Mouse (Mus musculus): ENCODE data around the gene Wdr24.
"Not testable (repeated sequence)": the region's sequence is repeated elsewhere in the genome, so short reads cannot be mapped to it uniquely, and the experiment has no call there.

The Wdr24 gene

GRCm38 (mm10) chr17:25860229-25860628 is 36.8 kb downstream of the Wdr24 start:
- DNase-seq (ENCODE audit: low spot score in 2 of 2), result no peak

GRCm38 (mm10) chr17:25860832-25861703 is 37.6 kb downstream of the Wdr24 start, which contains the start of gene Wdr90:
TSS of gene Wdr90 (minus strand) at chr17:25861501.
- peak; percentile 84 to 89 for DNase-seq (ENCODE audit: low spot score in 2 of 2)

GRCm38 (mm10) chr17:25861704-25862612 is 38.5 kb downstream of the Wdr24 start:
- no peak for DNase-seq (ENCODE audit: low spot score in 2 of 2)

GRCm38 (mm10) chr17:25863681-25864080 is 40.3 kb downstream of the Wdr24 start:
- no peak for DNase-seq (ENCODE audit: low spot score in 2 of 2)

GRCm38 (mm10) chr17:25864311-25864710 is 40.9 kb downstream of the Wdr24 start:
- no peak for DNase-seq (ENCODE audit: low spot score in 2 of 2)

- no peak for DNase-seq (ENCODE audit: low spot score in 2 of 2)
These were observed 41.9 kb downstream of the Wdr24 start for GRCm38 (mm10) chr17:25865288-25865687.

GRCm38 (mm10) chr17:25866172-25866571 is 42.7 kb downstream of the Wdr24 start:
- no peak for DNase-seq (ENCODE audit: low spot score in 2 of 2)

- DNase-seq (ENCODE audit: low spot score in 2 of 2), result no peak
These were observed 44.0 kb downstream of the Wdr24 start for GRCm38 (mm10) chr17:25867509-25867835.

GRCm38 (mm10) chr17:25867836-25868600 is 44.6 kb downstream of the Wdr24 start:
- peak in 1 of 2 experiments; percentile 64 for DNase-seq (ENCODE audit: low spot score in 2 of 2)

GRCm38 (mm10) chr17:25868601-25869191 is 45.3 kb downstream of the Wdr24 start, which contains the start of gene Mcrip2:
TSS of gene Mcrip2 (minus strand) at chr17:25868764.
- peak; percentile 76 to 83 for DNase-seq (ENCODE audit: low spot score in 2 of 2)

- DNase-seq (ENCODE audit: low spot score in 2 of 2), result no peak
These were observed 46.1 kb downstream of the Wdr24 start for GRCm38 (mm10) chr17:25869498-25869897.

- no peak for DNase-seq (ENCODE audit: low spot score in 2 of 2)
These were observed 46.5 kb downstream of the Wdr24 start for GRCm38 (mm10) chr17:25869954-25870353.

GRCm38 (mm10) chr17:25871566-25871965 is 48.1 kb downstream of the Wdr24 start:
- not testable (repeated sequence) for DNase-seq (ENCODE audit: low spot score in 2 of 2)

GRCm38 (mm10) chr17:25872676-25873075 is 49.2 kb downstream of the Wdr24 start:
- no peak for DNase-seq (ENCODE audit: low spot score in 2 of 2)

GRCm38 (mm10) chr17:25873405-25874147 is 50.1 kb downstream of the Wdr24 start:
- no peak for DNase-seq (ENCODE audit: low spot score in 2 of 2)

- no peak for DNase-seq (ENCODE audit: low spot score in 2 of 2)
These were observed 50.8 kb downstream of the Wdr24 start for GRCm38 (mm10) chr17:25874148-25874720.

GRCm38 (mm10) chr17:25874721-25875170 is 51.3 kb downstream of the Wdr24 start, which contains the start of gene Mettl26:
TSS of gene Mettl26 (plus strand) at chr17:25875074.
- DNase-seq (ENCODE audit: low spot score in 2 of 2), result peak; percentile 93 to 95

GRCm38 (mm10) chr17:25875171-25876136 is 52.0 kb downstream of the Wdr24 start:
- peak; percentile 81 to 90 for DNase-seq (ENCODE audit: low spot score in 2 of 2)
